Mouse (Mus musculus): ENCODE measurements around the gene Ankrd9. TPM values are rescaled to one million over a fixed set of nuclear protein-coding genes. Genes with fewer than 3 reads are reported as not detected.

The Ankrd9 gene
- polyA plus RNA-seq, 1 experiment from 2014 or later = 16.4 TPM

- H3K9me3 ChIP-seq = no peaks in the 10 kb centered on the region
- H3K27me3 ChIP-seq = no peaks in the 10 kb centered on the region
- H3K36me3 ChIP-seq = peaks cover 46% of the 10 kb centered on the region
- no peak overlapping the region for H3K4me3 ChIP-seq
- no peaks in the 10 kb centered on the region for H3K4me1 ChIP-seq
- no peak overlapping the region for H3K27ac ChIP-seq
- no peak overlapping the region for H3K9ac ChIP-seq
- no peak for ATAC-seq (ENCODE audit: insufficient number of reproducible peaks, low FRiP score, low TSS enrichment, low read depth)
- WGBS = 82% methylated on average over 7 of the region's 7 CpGs
- H3K4me2 ChIP-seq = no peak overlapping the region
These were observed 27.6 kb downstream of the Ankrd9 start for GRCm38 (mm10) chr12:110951236-110951635.

GRCm38 (mm10) chr12:110950151-110950550 lies 28.7 kb downstream of the Ankrd9 start:
- no peaks in the 10 kb centered on the region for H3K27me3 ChIP-seq
- no peak overlapping the region for H3K4me2 ChIP-seq
- peaks cover 47% of the 10 kb centered on the region for H3K36me3 ChIP-seq
- H3K9me3 ChIP-seq = no peaks in the 10 kb centered on the region
- H3K4me1 ChIP-seq = no peaks in the 10 kb centered on the region
- ATAC-seq (ENCODE audit: insufficient number of reproducible peaks, low FRiP score, low TSS enrichment, low read depth) = no peak
- no peak overlapping the region for H3K27ac ChIP-seq
- H3K9ac ChIP-seq = no peak overlapping the region
- no peak overlapping the region for H3K4me3 ChIP-seq
- WGBS = 80% methylated on average over 4 of the region's 4 CpGs

- no peaks in the 10 kb centered on the region for H3K27me3 ChIP-seq
- WGBS = 82% methylated on average over 1 of the region's 1 CpGs
These were observed 29.4 kb downstream of the Ankrd9 start for GRCm38 (mm10) chr12:110949410-110949809.

GRCm38 (mm10) chr12:110948910-110949201 lies 30.0 kb downstream of the Ankrd9 start:
- H3K36me3 ChIP-seq = peaks cover 47% of the 10 kb centered on the region
- no peak overlapping the region for H3K4me3 ChIP-seq
- no peak overlapping the region for H3K4me2 ChIP-seq
- H3K27ac ChIP-seq = no peak overlapping the region
- 88% methylated on average over 3 of the region's 3 CpGs for WGBS
- H3K9me3 ChIP-seq = no peaks in the 10 kb centered on the region
- no peaks in the 10 kb centered on the region for H3K4me1 ChIP-seq
- no peak for ATAC-seq (ENCODE audit: insufficient number of reproducible peaks, low FRiP score, low TSS enrichment, low read depth)
- H3K9ac ChIP-seq = no peak overlapping the region
- no peaks in the 10 kb centered on the region for H3K27me3 ChIP-seq

More at GRCm38 (mm10) chr12:110949410-110949809, 29.4 kb downstream of the Ankrd9 start:
- ATAC-seq (ENCODE audit: insufficient number of reproducible peaks, low FRiP score, low TSS enrichment, low read depth) = no peak
- Histone ChIP-seq H3K4me1 (no peaks in the 10 kb centered on the region), H3K4me3 (no peak overlapping the region), H3K9me3 (no peaks in the 10 kb centered on the region), H3K36me3 (peaks cover 46% of the 10 kb centered on the region), H3K9ac (no peak overlapping the region), H3K4me2 (no peak overlapping the region), H3K27ac (no peak overlapping the region)

GRCm38 (mm10) chr12:110948082-110948909 lies 30.5 kb downstream of the Ankrd9 start:
- Histone ChIP-seq H3K9me3 (no peaks in the 10 kb centered on the region), H3K4me2 (no peak overlapping the region), H3K4me3 (no peak overlapping the region), H3K4me1 (no peaks in the 10 kb centered on the region), H3K27ac (no peak overlapping the region), H3K36me3 (peaks cover 46% of the 10 kb centered on the region), H3K9ac (no peak overlapping the region), H3K27me3 (no peaks in the 10 kb centered on the region)
- no peak for ATAC-seq (ENCODE audit: insufficient number of reproducible peaks, low FRiP score, low TSS enrichment, low read depth)
- 90% methylated on average over 6 of the region's 6 CpGs for WGBS

- no peaks in the 10 kb centered on the region for H3K9me3 ChIP-seq
- ATAC-seq (ENCODE audit: insufficient number of reproducible peaks, low FRiP score, low TSS enrichment, low read depth) = no peak
- no peaks in the 10 kb centered on the region for H3K4me1 ChIP-seq
- H3K9ac ChIP-seq = no peak overlapping the region
- peaks cover 59% of the 10 kb centered on the region for H3K36me3 ChIP-seq
- no peak overlapping the region for H3K4me3 ChIP-seq
- H3K4me2 ChIP-seq = no peak overlapping the region
- H3K27ac ChIP-seq = no peak overlapping the region
- 88% methylated on average over 7 of the region's 7 CpGs for WGBS
- H3K27me3 ChIP-seq = no peaks in the 10 kb centered on the region
These were observed 32.6 kb downstream of the Ankrd9 start for GRCm38 (mm10) chr12:110946216-110946615.

- no peak overlapping the region for H3K4me3 ChIP-seq
- no peaks in the 10 kb centered on the region for H3K27me3 ChIP-seq
- H3K9ac ChIP-seq = no peak overlapping the region
- H3K4me1 ChIP-seq = no peaks in the 10 kb centered on the region
- peaks cover 58% of the 10 kb centered on the region for H3K36me3 ChIP-seq
- H3K4me2 ChIP-seq = no peak overlapping the region
- H3K9me3 ChIP-seq = no peaks in the 10 kb centered on the region
- no peak for ATAC-seq (ENCODE audit: insufficient number of reproducible peaks, low FRiP score, low TSS enrichment, low read depth)
- no peak overlapping the region for H3K27ac ChIP-seq
- WGBS = 89% methylated on average over 3 of the region's 3 CpGs
These were observed 38.0 kb downstream of the Ankrd9 start for GRCm38 (mm10) chr12:110940869-110941268.

- Histone ChIP-seq H3K9ac (no peak overlapping the region), H3K27ac (no peak overlapping the region), H3K4me3 (no peak overlapping the region), H3K9me3 (no peaks in the 10 kb centered on the region), H3K27me3 (no peaks in the 10 kb centered on the region), H3K4me1 (no peaks in the 10 kb centered on the region), H3K36me3 (peaks cover 57% of the 10 kb centered on the region), H3K4me2 (no peak overlapping the region)
- no peak for ATAC-seq (ENCODE audit: insufficient number of reproducible peaks, low FRiP score, low TSS enrichment, low read depth)
- WGBS = 97% methylated on average over 5 of the region's 5 CpGs
These were observed 39.5 kb downstream of the Ankrd9 start for GRCm38 (mm10) chr12:110939385-110939784.

- Histone ChIP-seq H3K27me3 (no peaks in the 10 kb centered on the region), H3K36me3 (peaks cover 63% of the 10 kb centered on the region), H3K27ac (no peak overlapping the region), H3K9me3 (no peaks in the 10 kb centered on the region), H3K4me3 (no peak overlapping the region), H3K4me1 (no peaks in the 10 kb centered on the region), H3K9ac (no peak overlapping the region), H3K4me2 (no peak overlapping the region)
- ATAC-seq (ENCODE audit: insufficient number of reproducible peaks, low FRiP score, low TSS enrichment, low read depth) = no peak
- 75% methylated on average over 5 of the region's 5 CpGs for WGBS
These were observed 41.3 kb downstream of the Ankrd9 start for GRCm38 (mm10) chr12:110937496-110937895.

- 54% methylated on average over 9 of the region's 9 CpGs for WGBS
- ATAC-seq (ENCODE audit: insufficient number of reproducible peaks, low FRiP score, low TSS enrichment, low read depth) = peak; percentile 86
- Histone ChIP-seq H3K4me3 (no peak overlapping the region), H3K4me1 (no peaks in the 10 kb centered on the region), H3K27me3 (no peaks in the 10 kb centered on the region), H3K9me3 (no peaks in the 10 kb centered on the region), H3K36me3 (peaks cover 67% of the 10 kb centered on the region), H3K4me2 (no peak overlapping the region), H3K9ac (no peak overlapping the region), H3K27ac (no peak overlapping the region)
These were observed 42.7 kb downstream of the Ankrd9 start for GRCm38 (mm10) chr12:110935983-110936620.

GRCm38 (mm10) chr12:110932820-110933219 lies 46.0 kb downstream of the Ankrd9 start:
- no peak overlapping the region for H3K4me3 ChIP-seq
- H3K27me3 ChIP-seq = no peaks in the 10 kb centered on the region
- ATAC-seq (ENCODE audit: insufficient number of reproducible peaks, low FRiP score, low TSS enrichment, low read depth) = no peak
- H3K4me2 ChIP-seq = no peak overlapping the region
- peaks cover 58% of the 10 kb centered on the region for H3K36me3 ChIP-seq
- WGBS = 66% methylated on average over 5 of the region's 5 CpGs
- no peaks in the 10 kb centered on the region for H3K4me1 ChIP-seq
- H3K27ac ChIP-seq = no peak overlapping the region
- H3K9ac ChIP-seq = no peak overlapping the region
- no peaks in the 10 kb centered on the region for H3K9me3 ChIP-seq
